Comparison of ENCODE assay signal across 8 mouse cellular contexts in the genomic region with DNA sequence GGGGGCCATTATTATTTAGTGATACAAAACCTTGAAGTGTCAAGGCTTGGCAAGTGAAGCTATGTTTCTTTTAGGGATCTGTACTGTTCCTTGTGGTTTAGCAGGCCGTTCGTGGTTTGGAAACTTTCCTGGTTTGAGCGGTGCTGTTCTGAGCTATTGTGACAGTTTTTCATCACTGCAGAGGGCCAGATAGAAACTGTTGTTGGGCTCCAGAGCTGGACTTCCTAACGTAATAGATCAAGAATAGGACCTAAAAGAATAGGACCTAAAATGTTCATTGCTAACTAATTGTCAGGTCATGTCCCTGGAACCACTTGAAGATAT. TPM values are rescaled to one million over a fixed set of nuclear protein-coding genes. Genes with fewer than 3 reads are reported as not detected.
DNase-seq lines count a peak whose midpoint lies in the region; ATAC-seq and TF ChIP-seq lines count a peak whose summit lies in the region.

No protein-coding gene starts in this region.

- peak overlapping the region; percentile 96 for H3ac ChIP-seq in C2C12 (ENCODE audit: control insufficient read depth, insufficient read length, low read depth)

- TF ChIP-seq POLR2A in heart, adult 2 months (IDR thresholded peaks at IDR 0.05; ENCODE audit: insufficient read depth, low read depth, low read length), result no peak

- H3K4me2 ChIP-seq in forebrain, embryonic 16.5 days (ENCODE audit: low read length), result peak overlapping the region; percentile 82

- ATAC-seq in forebrain, embryonic 16.5 days, result no peak

- peak overlapping the region; percentile 91 for H3K4me3 ChIP-seq in heart, adult 2 months
- H3K4me3 ChIP-seq in C2C12 (ENCODE audit: insufficient read depth, poor library complexity, severe bottlenecking) (peak overlapping the region; percentile 93), macrophage (ENCODE audit: inconsistent target) (peak overlapping the region; percentile 84)
- peak overlapping the region; percentile 77 for H3K4me3 ChIP-seq in forebrain, embryonic 16.5 days (replicated peaks; ENCODE audit: low read length)

- H3K79me3 ChIP-seq in C2C12 (ENCODE audit: low read depth), result peaks cover 24% of the 10 kb centered on the region

- H3K27ac ChIP-seq in heart, adult 2 months, result peak overlapping the region; percentile 95
- H3K27ac ChIP-seq in forebrain, embryonic 16.5 days (ENCODE audit: low read length), result no peak overlapping the region
- H3K27ac ChIP-seq in macrophage, result peak overlapping the region; percentile 36

- H3K36me3 ChIP-seq in heart, adult 2 months (ENCODE audit: control insufficient read depth, insufficient read depth, low read length), result no peaks in the 10 kb centered on the region
- H3K36me3 ChIP-seq in C2C12 (ENCODE audit: control insufficient read depth, insufficient read depth), result peaks cover 23% of the 10 kb centered on the region
- no peaks in the 10 kb centered on the region for H3K36me3 ChIP-seq in forebrain, embryonic 16.5 days (ENCODE audit: control insufficient read depth, insufficient read depth)
- no peaks in the 10 kb centered on the region for H3K36me3 ChIP-seq in macrophage (ENCODE audit: inconsistent target)

- peaks cover 1% of the 10 kb centered on the region; the same call in 1 of the 2 replicates for H3K4me1 ChIP-seq in heart, adult 2 months (ENCODE audit: control insufficient read depth, insufficient read depth, low read length)
- H3K4me1 ChIP-seq in forebrain, embryonic 16.5 days (replicated peaks; ENCODE audit: control insufficient read depth, insufficient read depth, low read length), result peaks cover 8% of the 10 kb centered on the region

- WGBS in heart, adult 2 months, result 1% methylated on average over 4 of the region's 4 CpGs
- WGBS in forebrain, embryonic 16.5 days, result 2% methylated on average over 4 of the region's 4 CpGs
- 0% methylated on average over 4 of the region's 4 CpGs for WGBS in macrophage (ENCODE audit: missing documents)

- TF ChIP-seq CTCF in heart, adult 2 months (IDR thresholded peaks at IDR 0.05), result no peak
- TF ChIP-seq CTCF in C2C12 (IDR thresholded peaks at IDR 0.05; ENCODE audit: control insufficient read depth, insufficient read depth, insufficient read length), result no peak

- intact Hi-C loops in heart, adult 2 months (cut with DNase I), result loop anchor here (5.0 to 10.0 kb wide), 4 partner anchors 231 to 359 kb away; a partner anchor contains a TSS
- intact Hi-C loops in heart, postnatal 36 days (cut with DNase I), result loop anchor here (2.0 to 10.0 kb wide), 2 partner anchors 283 to 369 kb away; a partner anchor contains a TSS

- H3K27me3 ChIP-seq in heart, adult 2 months (ENCODE audit: control insufficient read depth, insufficient read depth, low read length), result no peaks in the 10 kb centered on the region
- H3K27me3 ChIP-seq in C2C12 (ENCODE audit: control insufficient read depth, insufficient read depth, insufficient read length), result no peaks in the 10 kb centered on the region
- no peaks in the 10 kb centered on the region for H3K27me3 ChIP-seq in forebrain, embryonic 16.5 days (replicated peaks; ENCODE audit: control insufficient read depth, insufficient read depth, low read length)

- TF ChIP-seq EP300 in heart, adult 2 months (IDR thresholded peaks at IDR 0.05; ENCODE audit: insufficient read depth, low read depth, low read length), result no peak

- no peaks in the 10 kb centered on the region for H3K9me3 ChIP-seq in forebrain, embryonic 16.5 days (ENCODE audit: control insufficient read depth, low read length)

- no peak for DNase-seq in heart, adult 2 months
- no peak for DNase-seq in heart, postnatal 36 days
- DNase-seq in layer of hippocampus, postnatal 10 days (ENCODE audit: low spot score in 2 of 2), result no peak
- no peak for DNase-seq in right cerebral cortex, postnatal 4 days
- DNase-seq in spleen, postnatal 10 days (ENCODE audit: low spot score in 2 of 2), result no peak

- H3K9ac ChIP-seq in heart, adult 2 months (ENCODE audit: low read depth, low read length), result peak overlapping the region; percentile 63; the same call in 1 of the 2 replicates
- H3K9ac ChIP-seq in forebrain, embryonic 16.5 days (replicated peaks; ENCODE audit: low read depth, low read length), result peak overlapping the region; percentile 55

- no peaks in the 10 kb centered on the region for H3K79me2 ChIP-seq in heart, adult 2 months (replicated peaks; ENCODE audit: control insufficient read depth, insufficient read depth, low read length)
- peaks cover 50% of the 10 kb centered on the region for H3K79me2 ChIP-seq in C2C12 (ENCODE audit: control insufficient read depth, insufficient read depth)
- peaks cover 63% of the 10 kb centered on the region for H3K79me2 ChIP-seq in macrophage (ENCODE audit: inconsistent target)

TF ChIP-seq in C2C12, 6 proteins besides CTCF, POLR2A, EP300 and RAD21:
- TF ChIP-seq MAX (IDR thresholded peaks at IDR 0.05) (no peak), FOSL1 (IDR thresholded peaks at IDR 0.05; ENCODE audit: insufficient read depth, low read length, poor library complexity, severe bottlenecking) (no peak), MYOD1 (IDR thresholded peaks at IDR 0.05; ENCODE audit: control insufficient read depth, insufficient read length, low read depth) (no peak), CEBPB (IDR thresholded peaks at IDR 0.05; ENCODE audit: low read depth) (no peak), USF1 (IDR thresholded peaks at IDR 0.05; ENCODE audit: low read depth) (no peak), MYOG (IDR thresholded peaks at IDR 0.05; ENCODE audit: control insufficient read depth, extremely low read depth, insufficient read length) (no peak)

RNA-seq across cellular contexts. Expression of a gene that starts 0.4 kb away (rescaled TPM):
- total RNA-seq in heart, adult 2 months (2021), result under 1 TPM; 0.47 to 0.66 TPM
- 0.27 and 0.59 TPM in 2 replicates for polyA plus RNA-seq in heart, adult 2 months (2012; rRNA removed)
- total RNA-seq in heart, postnatal 36 days (2021), result under 1 TPM; 0.68 to 0.89 TPM
- polyA plus RNA-seq in C2C12 (2012; fragmentation: generic; extraction: Trizol) (1.6 TPM), macrophage (2018) (0.61 to 3.6 TPM (median 1.6 TPM) in 3 replicates)
- polyA plus RNA-seq in forebrain, embryonic 16.5 days (2015; fragmentation: Nextera tagmentation; extraction: Ambion mirVana), result 4.9 and 5.2 TPM in 2 replicates
- total RNA-seq in macrophage (2018; cell fraction: chromatin; rRNA removed), result 10 to 100 TPM in 20 of 26 experiments, 1 to 10 TPM in 6; 1.9 to 35.0 (median 16.9) TPM
- 1 to 10 TPM in 17 of 26 experiments, under 1 TPM in 9; 0.29 to 2.6 (median 1.3) TPM for total RNA-seq in macrophage (2018; cell fraction: cytosol; rRNA removed)
- 10 to 100 TPM in 11 of 26 experiments, 1 to 10 TPM in 15; 1.4 to 51.6 (median 9.0) TPM for total RNA-seq in macrophage (2018; cell fraction: nucleus; rRNA removed)
- 1 to 10 TPM; 3.1 to 4.2 TPM for total RNA-seq in layer of hippocampus, postnatal 10 days (2021)

RNA-seq across cellular contexts. Expression of a gene that starts 0.5 kb away (rescaled TPM):
- 10 to 100 TPM; 21.6 to 23.4 TPM for total RNA-seq in heart, adult 2 months (2021)
- polyA plus RNA-seq in heart, adult 2 months (2012; rRNA removed), result 2.6 and 5.9 TPM in 2 replicates
- total RNA-seq in heart, postnatal 36 days (2021), result 10 to 100 TPM; 19.9 to 22.6 TPM
- polyA plus RNA-seq in C2C12 (2012; fragmentation: generic; extraction: Trizol) (17.4 TPM), macrophage (2018) (19.8 to 36.7 TPM (median 31.5 TPM) in 3 replicates)
- 30.1 and 31.1 TPM in 2 replicates for polyA plus RNA-seq in forebrain, embryonic 16.5 days (2015; fragmentation: Nextera tagmentation; extraction: Ambion mirVana)
- 10 to 100 TPM in 23 of 26 experiments, 1 to 10 TPM in 3; 8.9 to 24.2 (median 16.2) TPM for total RNA-seq in macrophage (2018; cell fraction: chromatin; rRNA removed)
- total RNA-seq in macrophage (2018; cell fraction: cytosol; rRNA removed), result 10 to 100 TPM; 16.3 to 22.5 (median 18.6) TPM
- total RNA-seq in macrophage (2018; cell fraction: nucleus; rRNA removed), result 10 to 100 TPM in 21 of 26 experiments, 1 to 10 TPM in 5; 8.6 to 19.2 (median 12.1) TPM
- total RNA-seq in layer of hippocampus, postnatal 10 days (2021), result 10 to 100 TPM; 18.4 to 20.9 TPM

RNA-seq across cellular contexts. Expression of a gene that starts 54.5 kb away (rescaled TPM):
- 100 to 1,000 TPM; 269 to 290 TPM for total RNA-seq in heart, adult 2 months (2021)
- 96.1 and 155 TPM in 2 replicates for polyA plus RNA-seq in heart, adult 2 months (2012; rRNA removed)
- 100 to 1,000 TPM; 334 to 351 TPM for total RNA-seq in heart, postnatal 36 days (2021)
- polyA plus RNA-seq in C2C12 (2012; fragmentation: generic; extraction: Trizol), result 3.5 TPM
- 156 and 201 TPM in 2 replicates for polyA plus RNA-seq in forebrain, embryonic 16.5 days (2015; fragmentation: Nextera tagmentation; extraction: Ambion mirVana)
- total RNA-seq in macrophage (2018; cell fraction: chromatin; rRNA removed), result 1 to 10 TPM in 24 of 26 experiments, under 1 TPM in 2; 0.69 to 7.0 (median 3.5) TPM
- under 1 TPM; 0.14 to 0.74 (median 0.44) TPM for total RNA-seq in macrophage (2018; cell fraction: cytosol; rRNA removed)
- total RNA-seq in macrophage (2018; cell fraction: nucleus; rRNA removed), result 1 to 10 TPM in 20 of 26 experiments, under 1 TPM in 6; 0.17 to 5.7 (median 2.2) TPM
- 0.33 to 0.47 TPM (median 0.46 TPM) in 3 replicates for polyA plus RNA-seq in macrophage (2018)
- total RNA-seq in layer of hippocampus, postnatal 10 days (2021), result 100 to 1,000 TPM; 884 to 907 TPM

Comparison
In these comparisons a context has a peak if more than half of its experiments do, and no peak if none do; other contexts are left out.
1. RNA of a gene that starts 54.5 kb away (polyA plus RNA-seq): 156 to 201 TPM in forebrain, embryonic 16.5 days and 96.1 to 155 TPM in heart, adult 2 months; 3.5 TPM in C2C12 (single experiment) and 0.33 to 0.47 TPM in macrophage; every median in the first group is over 10 times any median in the second.
2. Peak in every context shown above with its lines, with median percentiles within 50 percentile points of each other: H3K4me3 ChIP-seq.